Mouse (Mus musculus) Patski (cell line): ENCODE results near the gene Fam228b. TPM values are rescaled to one million over a fixed set of nuclear protein-coding genes. Genes with fewer than 3 reads are reported as not detected.
"Not testable (repeated sequence)": the region's sequence is repeated elsewhere in the genome, so short reads cannot be mapped to it uniquely, and the experiment has no call there.

Experiments used
- ATAC-seq: fragments of 100-300 bp; one replicate; pipeline ENCODE4 v1.8.0; 2021
- CTCF ChIA-PET: fragments of 350-600 bp; sonication (Branson Sonifier 250); formaldehyde crosslinking; loops from one replicate; lab custom pipeline; 2022; ENCODE audit warnings: inconsistent platforms; lab: Charles Lee
- POLR2A ChIA-PET: fragments of 350-600 bp; sonication (Branson Sonifier 250); formaldehyde crosslinking; loops from one replicate; lab custom pipeline; 2022; ENCODE audit warnings: antibody characterized with exemption, inconsistent platforms; lab: Charles Lee
- DNase-seq: peaks from one replicate; pipeline ENCODE4 v3.0.0-alpha.2; 2011; ENCODE audit warnings: low read depth, low spot score
- H3K27me3 ChIP-seq: fragments of 371-371 bp; one replicate; pipeline ENCODE4 v1.5.1; 2021
- CTCF ChIP-seq: fragments of 100-300 bp; IDR thresholded peaks from one replicate; pipeline ENCODE4 v1.5.1; 2021
- in situ Hi-C: fragments of 300-500 bp; cut with MboI; formaldehyde crosslinking; loops from 3 replicates; pipeline ENCODE4 v1.11.1; 2018; ENCODE audit warnings: low pct_unique_long_range_greater_than_20kb, mixed read lengths
- polyA plus RNA-seq: library from polyadenylated mRNA; unstranded; gene quantifications from one replicate; pipeline ENCODE4 v1.2.3, GENCODE M21; 2021

The Fam228b gene
- 1.1 TPM for polyA plus RNA-seq

DNA sequence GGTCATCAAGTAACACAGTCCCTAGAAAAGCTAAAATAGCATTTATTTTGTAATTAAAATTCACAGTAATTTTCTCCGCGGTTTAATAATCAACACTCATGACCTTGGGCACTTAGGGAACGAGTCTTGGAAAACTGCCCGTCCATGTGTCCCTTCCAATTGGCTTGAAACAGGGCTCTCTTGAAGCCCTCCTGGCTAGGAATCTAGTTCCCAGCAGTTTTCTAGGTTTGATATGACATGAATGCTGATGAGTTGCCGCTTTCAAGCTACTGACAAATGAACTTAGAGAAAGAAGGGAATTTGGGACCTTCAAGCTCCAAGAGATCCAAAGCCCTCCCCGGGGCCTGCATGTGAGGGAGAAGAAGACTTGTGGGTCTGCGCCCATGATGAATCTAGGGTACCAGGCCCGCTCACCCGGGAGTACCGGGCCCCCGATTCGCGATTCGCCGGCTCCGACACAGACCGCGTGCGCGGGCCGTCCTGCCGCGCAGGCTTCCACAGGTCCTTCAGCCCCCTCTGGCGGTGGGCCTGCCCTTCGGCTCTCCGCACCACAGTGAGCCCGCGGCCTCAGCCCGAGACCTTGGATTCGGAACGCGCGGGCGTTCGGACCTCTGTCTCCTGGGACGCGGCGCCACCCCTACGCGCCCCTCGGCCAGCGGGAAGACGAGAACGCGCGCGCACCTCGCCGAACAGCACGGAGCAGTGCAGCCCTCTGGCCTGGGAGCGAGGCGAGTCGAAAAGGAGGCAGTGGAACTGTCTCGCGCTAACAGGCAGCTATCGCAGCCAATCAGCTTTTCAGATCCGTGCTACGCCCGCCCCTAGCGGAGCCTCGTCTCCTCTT is at the start of gene Fam228b, which contains the start of gene Pfn4:
TSS of gene Fam228b (minus strand) at position 776 of the 841 bp plus-strand sequence.
TSS of gene Pfn4 (plus strand) at position 531 of the 841 bp plus-strand sequence.
- DNase-seq (peak; percentile 30), ATAC-seq (peak; percentile 98)
- ChIA-PET POLR2A (interaction anchor here (0.9 kb wide), 1 partner anchor 48 kb away, joined by 3 read pairs; the partner anchor contains the start of gene Sf3b6), CTCF (interaction anchor here (0.7 to 1.9 kb wide), 9 partner anchors 9 to 842 kb away, joined by 3 to 8 read pairs (median 4); no protein-coding TSS in a partner anchor)
- in situ Hi-C loops = no loop called here
- peak; percentile 100 for TF ChIP-seq CTCF
- no peaks in the 10 kb centered on the region for H3K27me3 ChIP-seq

DNA sequence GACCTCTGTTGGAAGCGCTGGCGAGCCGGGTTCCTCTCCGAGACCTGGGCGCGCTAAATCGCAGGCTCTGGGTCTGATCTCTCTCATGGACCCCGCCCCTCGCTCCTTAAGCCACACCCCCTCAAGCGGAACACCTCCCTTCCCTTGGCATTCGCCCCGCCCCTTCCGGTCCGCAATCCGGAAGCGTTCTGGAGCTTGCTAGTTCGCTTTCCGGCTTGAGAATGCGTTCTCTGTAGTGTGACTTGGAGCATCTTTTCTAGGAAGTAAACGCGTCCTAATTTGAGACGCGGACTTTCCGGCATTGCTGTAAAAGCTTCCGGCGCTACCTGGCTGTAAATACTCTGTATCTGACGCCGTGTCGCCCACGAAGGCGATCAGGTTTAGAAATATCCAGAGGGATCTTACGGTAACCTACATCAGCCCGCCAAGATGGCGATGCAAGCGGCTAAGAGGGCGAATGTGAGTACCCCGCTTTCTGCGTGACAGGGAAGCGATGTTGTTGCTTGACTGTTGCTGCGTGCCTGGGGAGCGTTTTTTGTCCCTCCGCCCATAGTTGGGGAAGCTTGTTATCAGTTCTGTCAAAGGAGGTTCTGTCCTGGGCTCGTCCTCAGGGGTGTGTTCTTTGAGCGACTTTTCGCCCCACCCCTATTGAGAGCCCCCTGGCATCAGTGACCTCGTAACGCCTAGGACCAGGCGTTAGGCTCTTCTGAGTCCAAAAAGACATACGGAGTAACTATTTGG is 48.5 kb upstream of the Fam228b start, which contains the start of gene Sf3b6:
TSS of gene Sf3b6 (plus strand) at position 184 of the 741 bp plus-strand sequence.
- H3K27me3 ChIP-seq = no peaks in the 10 kb centered on the region
- POLR2A ChIA-PET = interaction anchor here (0.7 to 1.2 kb wide), 2 partner anchors 49 to 95 kb away, joined by 3 read pairs; partner anchors contain the start of genes Fam228b and Pfn4
- no peak for TF ChIP-seq CTCF
- CTCF ChIA-PET = no interaction called here
- ATAC-seq = peak; percentile 92
- in situ Hi-C loops = no loop called here
- DNase-seq = peak; percentile 48

- in situ Hi-C loops = no loop called here
- ATAC-seq = peak; percentile 63
- TF ChIP-seq CTCF = no peak
- no peaks in the 10 kb centered on the region for H3K27me3 ChIP-seq
- POLR2A ChIA-PET = interaction anchor here (0.7 to 1.2 kb wide), 3 partner anchors 20 to 95 kb away, joined by 3 read pairs; partner anchors contain the start of genes Fam228b and Pfn4
- DNase-seq = no peak
- CTCF ChIA-PET = no interaction called here
These were observed 47.8 kb upstream of the Fam228b start for GRCm38 (mm10) chr12:4816680-4817360.

DNA sequence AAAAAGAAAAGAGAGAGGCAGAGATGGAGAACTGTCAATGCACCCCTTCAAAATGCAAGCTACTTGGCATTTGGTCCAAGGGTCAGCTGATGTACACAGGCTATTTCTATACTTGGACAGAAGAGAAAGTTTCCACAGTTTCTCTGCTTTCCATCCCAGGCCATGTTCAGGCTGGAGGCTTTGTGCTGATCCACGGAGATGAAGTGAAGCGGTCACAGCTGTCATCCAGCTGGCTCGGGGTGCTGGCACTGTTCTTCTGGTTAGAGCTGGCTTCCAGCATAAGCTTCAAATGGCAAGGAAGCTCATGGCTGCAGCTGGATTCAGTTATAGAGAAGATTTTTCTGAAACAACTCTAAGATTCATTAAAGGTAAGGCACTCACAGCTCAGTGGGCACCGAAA is 44.6 kb upstream of the Fam228b start:
- ChIA-PET POLR2A (interaction anchor here (0.6 kb wide), 1 partner anchor 260 kb away, joined by 4 read pairs; no protein-coding TSS in a partner anchor), CTCF (no interaction called here)
- in situ Hi-C loops = no loop called here
- H3K27me3 ChIP-seq = no peaks in the 10 kb centered on the region
- TF ChIP-seq CTCF = no peak
- ATAC-seq (no peak), DNase-seq (no peak)

DNA sequence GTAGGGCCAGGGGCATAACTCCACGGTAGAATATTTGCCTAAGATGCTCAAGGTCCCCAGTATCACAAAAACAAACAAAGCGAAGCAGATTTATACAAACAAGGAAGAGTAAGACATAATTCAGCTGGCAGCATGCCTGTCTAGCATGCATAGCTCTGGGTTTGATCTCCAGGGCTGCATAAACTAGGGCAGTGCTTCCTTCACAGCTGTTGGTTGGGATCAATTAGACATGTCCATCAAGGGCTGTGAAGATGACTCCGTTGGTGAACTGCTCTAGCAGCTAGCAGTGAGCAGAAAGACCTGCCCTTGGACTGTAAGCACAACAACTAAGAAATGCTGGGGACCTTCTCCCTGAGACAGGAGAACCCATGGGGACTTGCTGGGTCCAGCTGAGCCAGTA is 42.6 kb upstream of the Fam228b start:
- DNase-seq (no peak), ATAC-seq (no peak)
- in situ Hi-C loops = no loop called here
- H3K27me3 ChIP-seq = no peaks in the 10 kb centered on the region
- TF ChIP-seq CTCF = no peak
- CTCF ChIA-PET = no interaction called here
- POLR2A ChIA-PET = no interaction called here

GRCm38 (mm10) chr12:4811036-4811435 is 42.0 kb upstream of the Fam228b start:
- no peak for TF ChIP-seq CTCF
- in situ Hi-C loops = no loop called here
- H3K27me3 ChIP-seq = no peaks in the 10 kb centered on the region
- POLR2A ChIA-PET = no interaction called here
- ATAC-seq = no peak
- no peak for DNase-seq
- CTCF ChIA-PET = no interaction called here

- H3K27me3 ChIP-seq, ATAC-seq, in situ Hi-C loops, DNase-seq: not testable (repeated sequence)
- CTCF ChIA-PET = interaction anchor here (1.0 kb wide), 1 partner anchor 17 kb away, joined by 3 read pairs; no protein-coding TSS in a partner anchor
- POLR2A ChIA-PET = interaction anchor here (1.3 kb wide), 1 partner anchor 19 kb away, joined by 3 read pairs; no protein-coding TSS in a partner anchor
These were observed 28.4 kb upstream of the Fam228b start for GRCm38 (mm10) chr12:4797471-4797870.

DNA sequence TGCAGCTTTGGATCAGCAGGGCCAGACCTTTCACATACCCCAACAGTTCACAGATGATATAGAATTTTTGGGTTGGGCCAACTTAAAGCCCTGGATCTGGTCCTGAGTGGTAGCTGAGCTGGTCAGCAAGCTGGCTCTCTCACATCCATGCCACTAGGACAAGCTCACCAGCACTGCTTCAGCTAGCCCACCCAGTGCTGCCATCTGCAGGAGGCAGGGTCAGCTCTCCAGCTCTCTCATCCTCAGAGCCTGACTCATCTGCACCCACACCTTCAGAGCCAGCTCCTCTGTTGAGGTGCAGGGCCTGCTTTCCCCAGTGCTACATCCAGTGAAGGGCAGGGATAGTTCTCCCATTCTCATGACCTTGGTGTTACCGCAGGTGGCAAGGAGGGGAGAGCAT is 24.7 kb upstream of the Fam228b start:
- no peaks in the 10 kb centered on the region for H3K27me3 ChIP-seq
- ChIA-PET POLR2A (no interaction called here), CTCF (interaction anchor here (1.7 kb wide), 1 partner anchor 24 kb away, joined by 5 read pairs; the partner anchor contains the start of gene Fam228b)
- DNase-seq (no peak), ATAC-seq (no peak)
- in situ Hi-C loops = no loop called here
- TF ChIP-seq CTCF = peak; percentile 6

GRCm38 (mm10) chr12:4788128-4788527 is 19.1 kb upstream of the Fam228b start:
- POLR2A ChIA-PET, DNase-seq, CTCF ChIA-PET, H3K27me3 ChIP-seq, ATAC-seq, in situ Hi-C loops: not testable (repeated sequence)

GRCm38 (mm10) chr12:4784466-4784865 is 15.4 kb upstream of the Fam228b start:
- in situ Hi-C loops = no loop called here
- no peak for ATAC-seq

More at GRCm38 (mm10) chr12:4784466-4784865, 15.4 kb upstream of the Fam228b start:
- no peaks in the 10 kb centered on the region for H3K27me3 ChIP-seq
- CTCF ChIA-PET = interaction anchor here (0.5 kb wide), 1 partner anchor 163 kb away, joined by 3 read pairs; no protein-coding TSS in a partner anchor
- no peak for DNase-seq
- POLR2A ChIA-PET = no interaction called here
- TF ChIP-seq CTCF = no peak
